Mouse (Mus musculus) midbrain, embryonic 14.5 days (tissue): ENCODE results near the gene Atp13a4. TPM values are rescaled to one million over a fixed set of nuclear protein-coding genes. Genes with fewer than 3 reads are reported as not detected.

Experiments
- ATAC-seq: fragments of 200-750 bp; cut with Nextera tagmentation; 2 replicates; pipeline ENCODE4 v1.8.0; 2017; ENCODE audit warnings: moderate number of reproducible peaks, moderate library complexity; ENCODE audit not compliant: low FRiP score, low TSS enrichment
- DNase-seq: peaks from one replicate; pipeline ENCODE4 v3.0.0-alpha.2; 2015
- H3K27ac ChIP-seq: fragments of 300-500 bp; sonication (generic); replicated peaks from 2 replicates; pipeline ENCODE4 v1.5.1; 2014; ENCODE audit warnings: mild to moderate bottlenecking, low read depth, low read length, moderate library complexity
- H3K27me3 ChIP-seq: fragments of 300-500 bp; sonication (generic); 2 replicates; pipeline ENCODE4 v1.6.1; 2014; ENCODE audit warnings: low read length, control low read depth, mixed read lengths; ENCODE audit not compliant: control insufficient read depth, insufficient read depth
- H3K36me3 ChIP-seq: fragments of 300-500 bp; sonication (generic); 2 replicates; pipeline ENCODE4 v1.6.1; 2014; ENCODE audit warnings: low read length, control low read depth; ENCODE audit not compliant: control insufficient read depth, insufficient read depth
- H3K4me1 ChIP-seq: fragments of 300-500 bp; sonication (generic); 2 replicates; pipeline ENCODE4 v1.6.1; 2014; ENCODE audit warnings: mild to moderate bottlenecking, antibody characterized with exemption, low read length, control low read depth; ENCODE audit not compliant: control insufficient read depth, insufficient read depth
- H3K4me2 ChIP-seq: fragments of 300-500 bp; sonication (generic); 2 replicates; pipeline ENCODE4 v1.6.1; 2014; ENCODE audit warnings: mild to moderate bottlenecking, low read length, moderate library complexity
- H3K4me3 ChIP-seq: fragments of 300-500 bp; sonication (generic); replicated peaks from 2 replicates; pipeline ENCODE4 v1.5.1; 2014; ENCODE audit warnings: low read depth, low read length
- H3K9ac ChIP-seq: fragments of 300-500 bp; sonication (generic); replicated peaks from 2 replicates; pipeline ENCODE4 v1.6.1; 2014; ENCODE audit warnings: mild to moderate bottlenecking, low read length, moderate library complexity
- H3K9me3 ChIP-seq: fragments of 300-500 bp; sonication (generic); 2 replicates; pipeline ENCODE4 v1.6.1; 2016; ENCODE audit warnings: low read length, control low read depth, mixed read lengths; ENCODE audit not compliant: control insufficient read depth
- WGBS: fragments of 180-500 bp; shearing (Covaris S2); extraction: QIAGEN DNeasy Blood & Tissue Kit; methylation state at CpG from one replicate; pipeline ENCODE4 v1.1.7; 2014; 5-methylcytosine and 5-hydroxymethylcytosine counted together
- polyA plus RNA-seq: library from polyadenylated mRNA; unstranded; fragments of >200 nt; fragmentation: Nextera tagmentation; extraction: Ambion mirVana; gene quantifications from 2 replicates; pipeline ENCODE4 v1.2.1, GENCODE M21; 2014

Gene Atp13a4
- polyA plus RNA-seq, result 1.2 and 1.4 TPM in 2 replicates

- ATAC-seq, result no peak
- no peaks in the 10 kb centered on the region for H3K9me3 ChIP-seq
- no peaks in the 10 kb centered on the region for H3K27me3 ChIP-seq
- no peak within 1 kb of the TSS for H3K4me3 ChIP-seq
- H3K9ac ChIP-seq, result no peak within 1 kb of the TSS
- H3K27ac ChIP-seq, result no peak within 1 kb of the TSS
- 86% methylated on average over 11 of the region's 11 CpGs for WGBS
- H3K4me2 ChIP-seq, result no peak within 1 kb of the TSS
- no peaks in the 10 kb centered on the region for H3K4me1 ChIP-seq
- no peak for DNase-seq
- H3K36me3 ChIP-seq, result no peaks in the 10 kb centered on the region
These were observed at the start of gene Atp13a4 for GRCm38 (mm10) chr16:29544829-29545228. Gene Atp13a4 (minus strand): TSS chr16:29544864.

GRCm38 (mm10) chr16:29592171-29592570 is 47.5 kb upstream of the Atp13a4 start:
- DNase-seq (no peak), ATAC-seq (no peak)
- WGBS, result 83% methylated on average over 7 of the region's 7 CpGs
- Histone ChIP-seq H3K27me3 (no peaks in the 10 kb centered on the region), H3K36me3 (peaks cover 71% of the 10 kb centered on the region), H3K9ac (no peak overlapping the region), H3K4me2 (no peak overlapping the region), H3K27ac (no peak overlapping the region), H3K4me1 (no peaks in the 10 kb centered on the region), H3K9me3 (no peaks in the 10 kb centered on the region), H3K4me3 (no peak overlapping the region)

GRCm38 (mm10) chr16:29579787-29580176 is 35.1 kb upstream of the Atp13a4 start:
- ATAC-seq (no peak; the same call in 1 of the 2 replicates), DNase-seq (peak; percentile 18)
- H3K36me3 ChIP-seq, result no peaks in the 10 kb centered on the region
- H3K27me3 ChIP-seq, result no peaks in the 10 kb centered on the region
- H3K4me3 ChIP-seq, result peak overlapping the region; percentile 93
- no peaks in the 10 kb centered on the region for H3K9me3 ChIP-seq
- no peak overlapping the region for H3K27ac ChIP-seq
- peaks cover 8% of the 10 kb centered on the region for H3K4me1 ChIP-seq
- peak overlapping the region; percentile 88 for H3K9ac ChIP-seq
- peak overlapping the region; percentile 86 for H3K4me2 ChIP-seq
- 12% methylated on average over 12 of the region's 12 CpGs for WGBS

- DNase-seq (peak; percentile 98), ATAC-seq (peak; percentile 99)
- no peaks in the 10 kb centered on the region for H3K27me3 ChIP-seq
- peak within 1 kb of the TSS; percentile 93 for H3K4me3 ChIP-seq
- H3K36me3 ChIP-seq, result no peaks in the 10 kb centered on the region
- H3K27ac ChIP-seq, result peak within 1 kb of the TSS; percentile 32; the same call in 1 of the 2 replicates
- H3K9me3 ChIP-seq, result no peaks in the 10 kb centered on the region
- under 1% methylated on average over 39 of the region's 39 CpGs for WGBS
- peaks cover 8% of the 10 kb centered on the region for H3K4me1 ChIP-seq
- H3K9ac ChIP-seq, result peak within 1 kb of the TSS; percentile 88
- peak within 1 kb of the TSS; percentile 86 for H3K4me2 ChIP-seq
These were observed 34.6 kb upstream of the Atp13a4 start, which contains the start of gene Opa1 for GRCm38 (mm10) chr16:29579167-29579786. Gene Opa1 (plus strand): TSS chr16:29579334.

GRCm38 (mm10) chr16:29575620-29576019 is 31.0 kb upstream of the Atp13a4 start:
- Histone ChIP-seq H3K36me3 (no peaks in the 10 kb centered on the region), H3K4me2 (no peak overlapping the region), H3K27ac (no peak overlapping the region), H3K9ac (no peak overlapping the region), H3K4me3 (no peak overlapping the region), H3K9me3 (no peaks in the 10 kb centered on the region), H3K4me1 (peaks cover 7% of the 10 kb centered on the region), H3K27me3 (no peaks in the 10 kb centered on the region)
- peak; percentile 77 for DNase-seq
- WGBS, result 12% methylated on average over 5 of the region's 5 CpGs
- ATAC-seq, result no peak

GRCm38 (mm10) chr16:29574013-29574412 is 29.3 kb upstream of the Atp13a4 start:
- H3K9ac ChIP-seq, result no peak overlapping the region
- H3K36me3 ChIP-seq, result no peaks in the 10 kb centered on the region
- ATAC-seq (no peak), DNase-seq (no peak)
- no peak overlapping the region for H3K4me2 ChIP-seq
- WGBS, result 79% methylated on average over 4 of the region's 4 CpGs
- no peaks in the 10 kb centered on the region for H3K9me3 ChIP-seq
- H3K4me3 ChIP-seq, result no peak overlapping the region
- no peaks in the 10 kb centered on the region for H3K27me3 ChIP-seq
- H3K4me1 ChIP-seq, result no peaks in the 10 kb centered on the region
- H3K27ac ChIP-seq, result no peak overlapping the region

GRCm38 (mm10) chr16:29560869-29561268 is 16.2 kb upstream of the Atp13a4 start:
- no peak overlapping the region for H3K4me2 ChIP-seq
- 7% methylated on average over 7 of the region's 7 CpGs for WGBS

GRCm38 (mm10) chr16:29560454-29560853 is 15.8 kb upstream of the Atp13a4 start:
- H3K36me3 ChIP-seq, result no peaks in the 10 kb centered on the region
- no peaks in the 10 kb centered on the region for H3K9me3 ChIP-seq
- DNase-seq (peak; percentile 37), ATAC-seq (no peak)
- H3K9ac ChIP-seq, result no peak overlapping the region
- no peak overlapping the region for H3K27ac ChIP-seq
- no peak overlapping the region for H3K4me2 ChIP-seq
- H3K27me3 ChIP-seq, result no peaks in the 10 kb centered on the region
- no peak overlapping the region for H3K4me3 ChIP-seq
- H3K4me1 ChIP-seq, result no peaks in the 10 kb centered on the region
- WGBS, result 57% methylated on average over 10 of the region's 10 CpGs

More at GRCm38 (mm10) chr16:29560869-29561268, 16.2 kb upstream of the Atp13a4 start:
- no peaks in the 10 kb centered on the region for H3K36me3 ChIP-seq
- no peak for ATAC-seq
- no peaks in the 10 kb centered on the region for H3K27me3 ChIP-seq
- no peaks in the 10 kb centered on the region for H3K4me1 ChIP-seq
- no peak overlapping the region for H3K4me3 ChIP-seq
- H3K9me3 ChIP-seq, result no peaks in the 10 kb centered on the region
- no peak overlapping the region for H3K27ac ChIP-seq
- no peak overlapping the region for H3K9ac ChIP-seq
- peak; percentile 93 for DNase-seq

- Histone ChIP-seq H3K27me3 (no peaks in the 10 kb centered on the region), H3K9ac (no peak overlapping the region), H3K36me3 (no peaks in the 10 kb centered on the region), H3K27ac (no peak overlapping the region), H3K4me3 (no peak overlapping the region), H3K4me2 (no peak overlapping the region), H3K9me3 (no peaks in the 10 kb centered on the region), H3K4me1 (no peaks in the 10 kb centered on the region)
- ATAC-seq (no peak), DNase-seq (no peak)
- WGBS, result 83% methylated on average over 5 of the region's 5 CpGs
These were observed 15.0 kb upstream of the Atp13a4 start for GRCm38 (mm10) chr16:29559667-29560066.
